Mouse (Mus musculus) small intestine, adult 2 months (tissue): ENCODE measurements at regions not wholly inside any gene's neighbourhood (a gene's known extent, or its start where the extent isn't known, plus 50 kb on each side); places are given as distances from the start of the nearest gene placed in this dataset.

Experiments
- CTCF ChIP-seq: fragments of 200-500 bp; IDR thresholded peaks from 2 replicates; pipeline ENCODE4 v1.5.1; 2012; ENCODE audit warnings: low read depth, mild to moderate bottlenecking, control low read depth, inconsistent platforms, low read length, moderate library complexity, mixed read lengths; ENCODE audit not compliant: insufficient replicate concordance, insufficient read length; ENCODE audit errors: extremely low read depth
- POLR2A ChIP-seq: fragments of 200-500 bp; IDR thresholded peaks from 2 replicates; pipeline ENCODE4 v1.6.1; 2012; ENCODE audit warnings: low read depth, mild to moderate bottlenecking, control low read depth, inconsistent platforms, low read length, moderate library complexity

- no peak for TF ChIP-seq CTCF
- TF ChIP-seq POLR2A: no peak
Observed at GRCm38 (mm10) chr3:137785871-137786270, 78.4 kb upstream of the H2afz start.
